Mouse (Mus musculus): Measurements from ENCODE around the gene 1700029J07Rik. TPM values are rescaled to one million over a fixed set of nuclear protein-coding genes. Genes with fewer than 3 reads are reported as not detected.

1700029J07Rik gene
- 1 to 10 TPM; 2.1 to 3.9 TPM for total RNA-seq (2021)

DNA sequence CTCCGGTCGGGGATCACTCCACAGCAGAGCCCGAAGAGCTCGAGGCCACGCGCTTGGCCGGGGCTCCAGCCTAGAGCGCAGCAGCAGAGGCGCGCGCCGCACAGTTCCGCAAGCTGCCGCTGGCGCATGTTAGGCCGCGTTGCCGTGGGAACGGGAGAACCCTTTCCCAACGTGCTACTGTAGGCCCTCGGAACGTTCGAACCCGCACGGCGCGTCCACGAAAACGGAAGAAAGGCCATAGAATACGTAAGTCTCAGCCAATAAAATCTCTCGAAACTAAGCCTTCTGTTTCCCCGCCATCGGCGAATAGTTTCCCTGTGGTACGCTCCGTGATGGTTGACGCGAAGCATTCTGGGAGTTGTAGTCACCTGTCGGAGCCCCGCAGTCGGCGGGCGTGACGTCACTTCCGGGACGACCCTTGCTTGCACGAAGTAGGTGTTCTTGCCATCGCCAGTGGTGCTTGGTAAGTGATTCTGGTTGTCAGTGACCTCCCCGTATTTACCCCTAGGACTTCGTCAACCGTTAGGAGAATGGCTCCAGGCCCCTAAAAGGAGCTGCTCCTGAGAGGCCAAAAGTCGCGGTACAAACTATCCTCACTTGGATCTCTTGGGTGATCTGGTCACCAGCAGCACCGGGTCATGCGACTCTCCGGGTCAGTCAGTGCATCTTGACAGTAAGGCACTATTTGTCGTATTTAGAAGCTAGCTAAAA is at the start of gene 1700029J07Rik, which contains the start of gene Ufsp2:
1700029J07Rik (minus strand) TSS at position 127 of the 711 bp plus-strand sequence.
Ufsp2 (plus strand) TSS at position 403 of the 711 bp plus-strand sequence.
- peak; percentile 95 for DNase-seq (ENCODE audit: extremely low spot score in 1 of 2, low spot score in 1 of 2)

DNA sequence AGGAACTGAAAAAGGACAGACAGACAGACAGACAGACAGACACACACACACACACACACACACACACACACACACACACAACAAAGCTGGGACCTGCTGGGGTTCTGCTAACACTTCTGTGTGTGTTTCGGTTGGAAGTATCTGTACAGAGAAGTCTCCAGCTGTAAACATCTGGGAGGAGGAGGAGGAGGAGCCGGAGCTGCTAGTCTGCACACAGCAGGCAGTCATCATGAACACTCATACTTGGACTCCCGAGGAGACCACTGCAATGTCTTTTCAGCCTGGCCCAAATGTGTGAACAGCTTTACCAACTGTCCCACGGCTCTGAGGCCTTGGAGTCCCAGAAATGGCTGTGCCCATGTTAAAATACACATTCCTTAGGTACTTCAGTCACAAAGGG is 49.3 kb upstream of the 1700029J07Rik start:
- no peak for DNase-seq (ENCODE audit: extremely low spot score in 1 of 2, low spot score in 1 of 2)

DNA sequence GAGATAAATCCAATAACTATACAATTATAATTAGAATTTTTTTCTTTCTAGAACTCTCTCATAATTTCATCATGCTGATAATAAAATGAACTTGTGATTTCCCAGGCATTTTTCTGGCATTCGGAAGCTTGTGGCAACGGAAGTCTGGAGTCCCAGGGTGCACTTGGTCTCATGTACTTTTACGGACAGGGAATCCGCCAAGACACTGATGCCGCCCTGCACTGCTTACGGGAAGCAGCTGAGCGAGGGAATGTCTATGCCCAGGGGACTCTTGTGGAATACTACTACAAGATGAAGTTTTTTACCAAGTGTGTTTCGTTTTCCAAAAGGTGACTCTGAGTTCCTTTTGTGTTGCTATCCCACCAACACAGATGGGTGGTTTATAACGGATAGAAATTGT is 47.7 kb upstream of the 1700029J07Rik start:
- DNase-seq (ENCODE audit: extremely low spot score in 1 of 2, low spot score in 1 of 2), result no peak

DNA sequence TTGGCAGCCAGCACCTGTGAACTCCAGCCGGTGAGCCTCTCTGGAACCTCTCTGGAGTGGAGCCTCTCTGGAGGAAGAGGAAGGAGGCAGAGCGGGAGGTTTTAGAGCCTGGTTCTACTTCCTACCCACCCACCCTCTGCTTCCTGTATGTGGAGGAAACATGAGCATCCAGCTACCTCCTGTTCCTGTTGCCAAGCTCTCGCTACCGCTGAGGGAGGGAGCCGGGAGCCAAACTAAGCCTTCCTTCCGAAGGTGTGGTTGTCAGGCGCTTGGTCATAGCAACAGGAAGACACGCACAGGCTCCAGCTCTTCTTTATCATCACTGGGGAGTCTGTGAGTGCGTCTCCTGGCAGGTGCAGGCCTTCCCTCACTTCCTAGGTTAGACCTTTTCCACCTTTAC is 47.2 kb upstream of the 1700029J07Rik start:
- no peak for DNase-seq (ENCODE audit: extremely low spot score in 1 of 2, low spot score in 1 of 2)

DNA sequence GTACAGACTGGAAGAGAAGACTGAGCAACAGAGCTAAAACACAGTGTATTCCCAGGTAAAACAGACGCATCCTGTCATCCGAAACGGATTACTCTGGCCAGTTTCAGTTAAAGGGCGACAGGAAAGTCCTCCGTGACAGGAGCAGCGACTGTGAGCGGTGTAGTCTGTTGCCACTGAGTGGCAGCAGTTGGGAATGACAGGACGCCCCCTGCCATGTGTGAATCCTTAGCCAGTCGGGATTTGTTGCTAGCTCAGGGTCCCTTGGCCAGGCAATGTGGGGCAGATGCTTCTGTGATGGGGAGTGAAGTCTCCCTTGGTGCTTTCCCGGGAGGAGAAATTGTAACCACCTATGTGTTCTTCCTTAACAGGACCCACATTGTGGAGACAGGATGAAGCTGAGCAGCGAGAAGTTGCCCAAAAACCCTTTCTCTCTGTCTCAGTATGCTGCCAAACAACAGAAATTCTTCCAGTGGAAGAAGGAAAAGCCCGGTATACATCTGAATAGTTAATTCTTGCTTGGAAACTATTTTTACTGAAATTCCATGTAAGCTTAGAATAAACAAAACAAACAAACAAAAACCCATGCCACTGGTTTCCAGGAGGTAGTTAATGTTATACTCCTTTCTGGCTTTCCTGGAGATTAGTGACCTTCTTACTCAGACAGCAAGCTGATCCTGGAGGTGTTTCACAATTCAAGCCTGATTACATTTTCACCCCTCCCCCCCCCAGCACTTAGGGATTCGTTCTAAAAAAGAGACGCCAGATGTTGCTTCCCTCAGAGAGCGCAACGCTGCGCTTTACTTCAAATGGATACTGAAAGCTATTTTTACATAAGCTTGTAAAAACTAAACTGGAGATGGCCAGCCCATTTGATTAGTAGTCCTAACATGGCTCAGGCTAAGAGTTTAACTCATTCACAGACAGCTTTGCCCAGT is 36.0 kb upstream of the 1700029J07Rik start:
- DNase-seq (ENCODE audit: extremely low spot score in 1 of 2, low spot score in 1 of 2), result peak in 1 of 2 experiments; percentile 23

DNA sequence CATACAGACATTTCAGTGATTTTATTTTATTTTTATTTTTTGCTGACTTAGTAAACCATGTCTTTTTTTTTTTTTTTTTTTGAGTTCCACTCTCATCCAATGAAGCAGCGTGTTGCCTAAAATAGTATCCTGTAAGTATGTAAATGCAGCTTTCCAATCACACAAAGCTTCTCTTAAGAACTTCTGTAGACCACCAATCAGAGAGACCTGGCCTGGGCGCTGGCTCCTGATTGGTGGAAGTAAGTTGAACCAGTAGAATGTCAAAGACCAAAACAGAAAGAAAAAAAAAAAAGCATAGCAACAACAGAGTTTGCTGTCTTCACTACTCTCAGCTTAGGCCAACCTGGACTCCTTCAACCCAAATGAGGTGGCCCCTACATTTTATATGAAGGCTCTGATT is 35.3 kb upstream of the 1700029J07Rik start:
- no peak for DNase-seq (ENCODE audit: extremely low spot score in 1 of 2, low spot score in 1 of 2)

DNA sequence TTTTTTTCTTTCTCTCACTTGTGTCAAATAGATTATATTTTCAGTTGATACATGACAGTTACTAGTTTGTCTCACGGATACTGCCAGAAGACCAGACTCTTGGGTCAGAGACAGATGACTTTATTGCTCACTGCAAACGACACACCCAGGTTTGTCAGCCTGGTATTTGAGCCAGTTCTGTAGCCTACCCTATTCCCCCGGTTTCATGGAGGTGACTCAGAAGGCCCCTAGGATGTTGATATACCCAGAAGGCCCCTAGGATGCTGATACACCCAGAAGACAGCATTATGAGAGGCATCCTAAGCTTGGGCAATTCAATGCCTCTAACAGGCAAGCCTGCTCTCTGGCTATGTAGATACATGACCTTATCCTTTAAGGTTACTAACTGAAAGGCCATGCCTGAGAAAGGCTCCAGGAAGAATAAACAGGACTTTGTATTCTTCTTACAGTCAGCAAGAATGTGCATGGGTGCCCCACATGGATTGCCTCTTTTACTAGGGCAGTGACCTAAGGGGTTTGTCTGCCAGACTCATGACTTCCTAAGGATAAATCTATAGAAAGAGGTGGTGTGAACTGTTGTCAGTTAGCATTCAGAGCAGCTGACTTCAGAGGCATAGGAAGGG is 32.1 kb upstream of the 1700029J07Rik start:
- no peak for DNase-seq (ENCODE audit: extremely low spot score in 1 of 2, low spot score in 1 of 2)

DNA sequence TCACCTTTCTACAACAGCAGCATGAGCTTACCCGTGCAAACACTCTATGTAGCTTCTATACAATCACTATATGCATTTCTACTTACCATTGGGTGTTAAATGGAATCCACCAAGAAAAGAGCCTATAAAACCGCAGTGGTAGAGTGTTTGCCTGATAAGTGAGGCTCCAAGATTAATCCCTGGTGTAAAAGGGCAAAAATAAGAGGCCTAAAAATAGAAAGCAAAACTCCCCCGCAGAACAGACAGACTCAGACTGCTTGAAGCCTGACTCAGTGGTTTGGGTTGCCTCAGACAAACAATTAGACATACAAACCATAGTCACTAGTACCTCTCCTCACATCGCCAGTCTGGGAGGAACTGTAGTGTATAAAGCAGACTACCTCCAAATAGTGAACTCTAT is 30.5 kb upstream of the 1700029J07Rik start, which contains the start of gene Ankrd37:
Ankrd37 (minus strand) TSS at position 112 of the 400 bp plus-strand sequence.
- DNase-seq (ENCODE audit: extremely low spot score in 1 of 2, low spot score in 1 of 2), result no peak

DNA sequence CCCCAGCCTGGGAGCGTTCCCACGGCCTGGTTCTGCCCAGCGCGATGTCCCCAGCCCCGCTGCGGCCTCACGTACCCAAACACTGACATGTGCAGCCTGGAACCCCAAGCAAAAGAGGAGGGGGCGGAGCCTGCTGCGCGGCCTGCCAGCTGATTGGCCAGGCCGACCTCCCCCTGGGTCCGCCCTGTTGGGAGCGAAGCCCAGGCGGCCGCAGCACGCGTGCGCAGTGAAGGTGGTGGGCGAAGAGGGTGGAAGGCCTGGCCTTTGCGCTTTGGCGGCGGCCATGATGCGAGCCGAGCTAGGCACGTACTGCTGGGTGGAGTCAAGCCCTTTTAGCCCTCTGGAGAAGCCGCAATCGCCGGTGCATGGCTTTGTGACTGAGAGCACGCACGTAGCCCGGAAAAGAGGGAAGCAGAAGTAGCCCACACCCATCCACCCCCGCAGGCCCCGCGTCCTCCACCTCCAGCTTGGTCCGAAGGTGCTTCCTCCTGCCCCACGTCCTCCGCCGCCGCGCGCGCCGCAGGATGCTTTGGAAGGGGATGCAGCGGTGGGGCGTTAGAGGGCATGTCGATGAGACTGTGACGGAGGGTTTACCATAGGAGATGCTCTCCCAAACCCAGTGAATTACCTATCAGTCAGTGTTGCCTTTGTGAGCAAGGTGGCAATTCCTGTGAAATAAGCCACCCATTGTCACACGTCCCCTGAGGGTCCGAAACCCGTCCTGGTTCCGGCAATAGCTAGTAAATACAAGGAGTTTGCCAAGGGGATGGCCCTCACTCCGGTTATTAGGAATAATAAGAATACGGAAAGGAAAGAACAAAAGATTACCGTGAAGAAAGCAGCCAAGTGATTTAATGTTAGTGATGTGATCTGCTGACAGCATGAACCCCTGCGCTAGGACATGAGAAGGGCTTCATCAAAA is 25.0 kb upstream of the 1700029J07Rik start:
- DNase-seq (ENCODE audit: extremely low spot score in 1 of 2, low spot score in 1 of 2), result peak; percentile 94 to 95

DNA sequence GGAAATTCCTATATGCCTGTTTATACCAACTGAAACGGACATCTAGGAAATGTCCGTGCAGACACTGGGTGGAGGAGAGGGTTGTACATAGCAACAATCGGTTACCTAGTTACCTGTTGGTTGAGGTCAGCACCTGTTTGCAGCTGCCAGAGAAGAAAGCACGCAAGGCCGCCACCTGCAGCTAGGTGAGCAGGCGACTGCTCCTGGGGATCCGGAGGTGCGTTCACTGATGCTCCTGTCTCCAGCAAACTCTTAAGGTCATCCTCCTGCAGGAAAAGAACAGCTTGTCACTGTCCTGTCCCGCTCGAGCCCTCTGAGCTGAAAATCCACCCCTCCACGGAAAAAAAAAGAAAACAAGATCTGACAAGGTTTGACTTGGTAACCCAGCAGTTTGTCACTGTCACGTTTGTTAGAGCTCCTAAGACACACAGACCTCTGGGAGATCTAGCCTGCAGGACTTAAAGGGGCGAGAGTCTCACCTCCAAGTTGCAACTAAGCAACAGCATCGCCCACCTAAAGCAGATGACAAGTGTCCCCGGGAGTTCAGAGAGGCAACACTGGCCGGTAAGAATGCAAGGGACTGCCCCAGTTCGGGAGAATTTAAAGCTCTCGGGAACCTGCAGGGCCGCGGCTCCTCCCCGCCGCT is 24.2 kb upstream of the 1700029J07Rik start, which contains the start of gene Lrp2bp:
Lrp2bp (plus strand) TSS at position 166 of the 646 bp plus-strand sequence.
- no peak for DNase-seq (ENCODE audit: extremely low spot score in 1 of 2, low spot score in 1 of 2)

DNA sequence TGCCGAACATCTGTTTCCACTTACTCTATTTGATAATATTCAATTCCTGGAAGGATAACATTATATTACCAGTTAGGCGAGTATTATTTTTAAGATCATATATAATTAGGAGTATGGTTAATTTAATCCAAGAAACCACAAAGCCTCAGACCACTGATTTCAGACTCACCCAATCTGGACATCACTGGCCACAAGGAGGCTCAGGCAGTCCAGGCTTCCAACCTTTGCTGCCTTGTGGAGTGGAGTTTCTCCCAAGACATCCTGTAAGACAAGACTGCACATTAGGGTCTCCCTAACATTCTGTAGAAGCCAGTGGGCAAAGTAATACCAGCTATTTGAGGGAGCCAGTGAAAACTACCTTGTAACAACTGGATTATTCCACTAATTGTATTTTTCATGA is 23.2 kb upstream of the 1700029J07Rik start:
- no peak for DNase-seq (ENCODE audit: extremely low spot score in 1 of 2, low spot score in 1 of 2)

DNA sequence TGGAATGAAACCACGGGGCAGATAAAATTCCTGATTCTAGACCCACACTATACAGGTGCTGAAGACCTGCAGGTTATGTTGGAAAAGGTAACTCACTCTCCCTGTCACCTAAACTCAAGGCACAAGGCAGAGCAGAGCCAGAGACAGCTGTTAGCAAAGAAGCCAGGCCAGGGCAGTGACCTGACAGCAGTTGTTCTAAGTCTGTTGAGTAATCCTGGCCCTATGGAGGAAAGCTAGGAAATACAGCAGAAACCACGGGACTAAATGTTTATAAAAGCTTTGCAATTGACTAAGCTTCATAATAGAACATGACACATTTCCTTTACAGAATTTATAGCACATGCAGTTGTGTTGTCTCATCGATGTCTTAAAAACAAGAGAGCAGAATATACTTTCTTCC is 20.5 kb upstream of the 1700029J07Rik start:
- DNase-seq (ENCODE audit: extremely low spot score in 1 of 2, low spot score in 1 of 2), result no peak

DNA sequence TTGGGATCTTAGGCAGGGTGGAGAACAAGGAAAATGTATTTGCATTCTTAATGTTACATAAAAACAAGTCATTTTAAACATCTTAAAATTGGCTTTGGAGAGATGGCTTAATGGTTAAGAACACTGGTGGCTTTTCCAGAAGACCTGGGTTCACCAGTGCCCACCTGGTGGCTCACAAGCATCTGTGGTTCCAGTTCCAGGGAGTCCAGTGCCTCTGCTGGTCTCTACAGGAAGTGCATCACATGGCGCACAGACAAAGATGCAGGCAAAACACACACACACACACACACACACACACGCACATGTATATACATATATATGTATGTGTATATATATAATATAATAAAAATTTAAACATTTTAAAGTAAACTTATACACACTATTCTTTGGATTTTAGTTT is 19.1 kb upstream of the 1700029J07Rik start:
- DNase-seq (ENCODE audit: extremely low spot score in 1 of 2, low spot score in 1 of 2), result peak in 1 of 2 experiments; percentile 13

DNA sequence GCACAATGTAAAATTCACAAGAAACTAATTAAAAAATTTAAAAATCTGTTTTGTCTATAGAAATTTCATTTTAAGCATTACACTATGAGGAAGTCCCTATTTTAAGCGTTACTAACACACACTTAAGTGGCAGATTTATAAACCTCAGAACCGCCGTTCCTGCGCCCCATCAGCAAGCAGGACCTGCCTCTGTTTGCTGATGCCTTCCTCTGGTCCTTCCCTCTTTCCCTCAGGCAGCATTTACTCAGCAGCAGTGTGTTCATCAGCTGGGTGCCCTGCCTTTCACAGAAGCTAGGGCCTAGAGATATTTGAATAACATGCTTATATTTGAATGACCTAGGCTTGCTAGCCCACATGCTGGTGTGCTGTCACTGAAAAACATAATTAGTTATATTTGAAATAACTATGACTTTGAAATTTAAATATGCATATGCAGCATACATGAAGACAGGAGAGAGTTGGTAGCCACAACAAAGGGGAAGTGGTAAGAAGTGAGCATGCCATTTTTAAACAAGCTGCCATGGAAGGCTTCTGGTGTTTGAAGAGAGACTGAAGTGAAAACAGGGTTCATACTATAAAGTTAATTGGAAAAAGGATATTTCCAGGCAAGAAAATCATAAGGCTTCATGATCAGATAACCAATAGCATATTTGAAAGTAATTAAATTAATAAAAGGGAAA is 15.7 kb upstream of the 1700029J07Rik start:
- no peak for DNase-seq (ENCODE audit: extremely low spot score in 1 of 2, low spot score in 1 of 2)

DNA sequence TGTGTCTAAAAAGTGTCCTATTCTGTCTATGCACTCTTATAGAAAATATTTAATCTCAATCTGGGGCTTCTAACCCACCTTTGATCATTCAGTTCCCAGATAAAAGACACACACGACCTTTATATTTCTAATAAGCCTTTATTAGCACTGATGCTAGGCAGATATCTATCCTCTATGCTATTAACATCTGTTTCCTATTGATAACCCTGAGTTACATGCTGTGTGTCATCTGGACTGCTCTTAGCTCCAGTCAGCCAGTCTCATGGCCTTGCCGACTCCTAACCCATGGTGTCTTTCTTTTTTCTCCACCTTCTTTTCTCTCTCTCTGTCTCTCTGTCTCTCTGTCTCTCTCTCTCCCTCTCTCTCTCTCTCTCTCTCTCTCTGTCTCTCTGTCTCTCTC is 13.1 kb upstream of the 1700029J07Rik start:
- DNase-seq (ENCODE audit: extremely low spot score in 1 of 2, low spot score in 1 of 2), result no peak

DNA sequence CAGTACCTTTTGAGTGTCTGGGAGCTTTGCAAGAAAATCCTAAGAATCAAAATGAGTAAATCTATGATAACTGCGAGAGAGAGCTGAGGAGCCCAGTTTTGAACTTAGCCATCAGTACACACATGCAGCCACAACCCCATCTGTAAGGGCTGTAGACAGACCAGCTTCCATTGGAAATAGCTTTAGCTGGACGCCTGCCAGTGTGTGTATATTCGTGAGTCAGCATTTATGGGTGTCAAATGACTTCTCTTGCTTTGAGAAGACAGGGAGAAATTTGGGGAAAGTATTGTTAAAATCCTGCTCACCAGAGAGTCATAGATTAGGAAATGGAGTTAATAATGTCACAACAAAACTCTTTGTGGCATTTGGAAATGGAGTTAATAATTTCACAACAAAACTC is 11.6 kb upstream of the 1700029J07Rik start:
- DNase-seq (ENCODE audit: extremely low spot score in 1 of 2, low spot score in 1 of 2), result no peak

DNA sequence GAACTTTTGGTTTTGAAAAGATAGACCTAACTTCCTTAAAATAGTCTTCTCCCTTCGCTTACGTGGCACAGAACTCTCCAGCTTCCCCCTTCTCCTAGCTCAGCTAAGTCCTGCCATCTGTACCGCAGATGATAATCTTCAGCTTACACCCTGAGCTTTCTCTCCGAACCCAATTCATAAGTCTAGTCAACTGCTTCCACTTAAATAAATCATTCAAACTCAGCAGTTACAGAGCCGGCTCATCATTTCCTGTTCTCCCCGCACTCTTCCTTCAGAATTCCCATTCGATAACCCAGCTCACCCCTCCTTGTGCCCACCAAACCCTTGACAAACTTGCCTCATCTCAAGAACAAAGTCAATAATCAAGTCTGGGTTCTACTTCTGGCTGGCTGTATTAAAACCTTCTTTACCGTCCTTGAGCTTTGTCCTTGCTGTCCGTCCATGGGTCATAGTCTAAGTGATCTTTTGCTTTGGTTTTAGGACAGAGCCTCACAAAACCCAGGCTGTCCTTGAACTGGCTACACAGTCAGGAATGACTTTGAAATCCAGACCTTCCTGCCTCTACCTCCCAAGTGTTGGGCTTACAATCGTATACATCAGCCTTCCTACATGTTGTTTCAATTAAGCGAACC is 901 bp upstream of the 1700029J07Rik start:
- no peak for DNase-seq (ENCODE audit: extremely low spot score in 1 of 2, low spot score in 1 of 2)

DNA sequence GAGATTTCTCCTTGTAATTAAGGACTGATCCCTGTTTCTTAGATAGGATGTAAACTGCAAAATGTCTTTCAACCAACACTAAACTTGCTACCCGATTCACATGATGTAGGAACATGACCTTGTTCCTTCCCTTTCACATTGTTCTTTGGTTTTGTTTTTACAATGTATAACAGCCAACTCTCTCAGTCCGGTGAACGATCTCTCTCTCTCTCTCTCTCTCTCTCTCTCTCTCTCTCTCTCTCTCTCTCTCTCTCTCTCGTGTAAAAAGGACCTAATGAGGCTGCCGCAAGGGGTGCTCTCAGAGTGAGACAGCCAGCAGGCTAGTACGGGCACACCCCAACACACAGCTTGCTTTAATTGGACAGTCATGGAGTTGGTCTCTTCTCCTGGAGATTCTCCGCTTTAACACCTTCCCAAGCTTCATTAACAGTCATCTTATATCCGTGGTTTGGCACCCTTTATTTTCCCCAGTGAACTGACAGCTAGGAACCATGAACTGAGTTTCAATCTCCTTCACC is 1.0 kb downstream of the 1700029J07Rik start:
- no peak for DNase-seq (ENCODE audit: extremely low spot score in 1 of 2, low spot score in 1 of 2)
